Mouse (Mus musculus): Measurements from ENCODE around the gene Tgfb1.

- peak; percentile 85 for TF ChIP-seq CTCF (IDR thresholded peaks at IDR 0.05; ENCODE audit: borderline replicate concordance, control insufficient read depth, extremely low read depth, insufficient read depth, low read length, poor library complexity)
- peak; percentile 49; the same call in 1 of the 2 replicates for TF ChIP-seq POLR2A (IDR thresholded peaks at IDR 0.05; ENCODE audit: control insufficient read depth, extremely low read depth, insufficient read depth, low read length, poor library complexity)
Measured at GRCm38 (mm10) chr7:25686680-25687531, at the start of gene Tgfb1.

All from thymus, adult 2 months (tissue).